Comparison of ENCODE assay signal across 8 mouse cellular contexts in the genomic region with DNA sequence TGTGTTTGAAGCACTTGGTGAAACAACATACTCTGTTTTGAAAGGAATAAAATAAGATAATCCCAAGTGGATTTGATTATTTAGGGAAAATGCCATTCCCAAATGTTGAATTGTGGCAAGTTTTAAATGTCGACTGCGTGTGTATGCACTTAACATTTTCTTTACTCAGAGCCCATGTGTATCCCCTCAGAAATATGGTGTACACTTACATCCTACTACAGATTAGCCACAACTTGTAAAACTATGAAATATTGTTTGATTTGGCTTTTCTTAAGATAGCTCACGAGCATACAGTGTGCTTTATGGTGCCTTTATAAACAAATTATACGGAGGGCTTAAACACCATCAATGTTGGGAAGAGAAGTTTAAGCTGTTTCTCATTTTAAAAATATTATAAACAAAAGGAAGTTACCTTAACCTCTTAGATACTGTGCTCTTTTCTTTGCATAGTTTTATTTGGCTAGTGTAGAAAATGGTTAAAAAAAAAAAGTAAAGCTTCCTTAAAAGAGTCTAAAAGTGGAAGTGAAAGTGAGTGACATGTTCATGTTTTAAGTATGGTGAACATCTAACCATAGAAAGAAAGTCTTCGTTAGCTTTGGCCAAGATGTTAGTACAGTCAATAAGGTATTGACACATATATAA. TPM values are rescaled to one million over a fixed set of nuclear protein-coding genes. Genes with fewer than 3 reads are reported as not detected.
DNase-seq lines count a peak whose midpoint lies in the region; ATAC-seq and TF ChIP-seq lines count a peak whose summit lies in the region.

No protein-coding gene starts in this region.

- intact Hi-C loops in left cerebral cortex, postnatal 25 days (cut with DNase I): no loop called here

- no peak for TF ChIP-seq CTCF in midbrain, postnatal 0 days (IDR thresholded peaks at IDR 0.05)

- H3K27me3 ChIP-seq in kidney, embryonic 15.5 days: no peaks in the 10 kb centered on the region
- no peaks in the 10 kb centered on the region for H3K27me3 ChIP-seq in embryonic facial prominence, embryonic 10.5 days (replicated peaks; ENCODE audit: low read depth, poor library complexity, severe bottlenecking)
- H3K27me3 ChIP-seq in midbrain, postnatal 0 days (ENCODE audit: insufficient read depth, low read length): no peaks in the 10 kb centered on the region

- peaks cover 15% of the 10 kb centered on the region for H3K4me1 ChIP-seq in kidney, embryonic 15.5 days
- peaks cover 26% of the 10 kb centered on the region for H3K4me1 ChIP-seq in embryonic facial prominence, embryonic 10.5 days
- H3K4me1 ChIP-seq in midbrain, postnatal 0 days (ENCODE audit: insufficient read depth, low read length): peaks cover 4% of the 10 kb centered on the region; the same call in 1 of the 2 replicates

- ATAC-seq in kidney, embryonic 15.5 days (replicated peaks; ENCODE audit: low FRiP score): no peak
- no peak for ATAC-seq in midbrain, postnatal 0 days (ENCODE audit: low FRiP score)
- no peak for ATAC-seq in activated CD4-positive, CD25-positive, alpha-beta regulatory T cell, adult 4 months

- no peak overlapping the region for H3K27ac ChIP-seq in kidney, embryonic 15.5 days
- H3K27ac ChIP-seq in embryonic facial prominence, embryonic 10.5 days (replicated peaks): peak overlapping the region; percentile 99
- no peak overlapping the region for H3K27ac ChIP-seq in midbrain, postnatal 0 days (ENCODE audit: low read depth, low read length)

- DNase-seq in kidney, adult 8-10 months: no peak
- no peak for DNase-seq in embryonic facial prominence, embryonic 10.5 days (ENCODE audit: low spot score)
- DNase-seq in induced T-regulatory cell, adult 2 months (ENCODE audit: low read depth): peak; percentile 70
- DNase-seq in midbrain, postnatal 0 days (ENCODE audit: low spot score): no peak
- DNase-seq in kidney, postnatal 4 days: no peak
- DNase-seq in left cerebral cortex, postnatal 25 days (ENCODE audit: low spot score in 2 of 2): no peak

- peak overlapping the region; percentile 88 for H3K4me2 ChIP-seq in kidney, embryonic 15.5 days
- peak overlapping the region; percentile 77 for H3K4me2 ChIP-seq in midbrain, postnatal 0 days (ENCODE audit: low read depth, low read length, poor library complexity, severe bottlenecking)

- H3K4me3 ChIP-seq in kidney, embryonic 15.5 days (replicated peaks): peak overlapping the region; percentile 75
- H3K4me3 ChIP-seq in embryonic facial prominence, embryonic 10.5 days: peak overlapping the region; percentile 97
- peak overlapping the region; percentile 98 for H3K4me3 ChIP-seq in midbrain, postnatal 0 days (ENCODE audit: low read depth, low read length)

- H3K9ac ChIP-seq in kidney, embryonic 15.5 days: peak overlapping the region; percentile 90; the same call in 1 of the 2 replicates
- H3K9ac ChIP-seq in midbrain, postnatal 0 days (replicated peaks; ENCODE audit: low read length, poor library complexity, severe bottlenecking): no peak overlapping the region; the same call in 1 of the 2 replicates

- WGBS in kidney, embryonic 15.5 days: 40% methylated on average over 5 of the region's 5 CpGs
- WGBS in embryonic facial prominence, embryonic 10.5 days: 77% methylated on average over 5 of the region's 5 CpGs
- 59% methylated on average over 5 of the region's 5 CpGs for WGBS in midbrain, postnatal 0 days

- H3K36me3 ChIP-seq in kidney, embryonic 15.5 days: peaks cover 16% of the 10 kb centered on the region
- peaks cover 31% of the 10 kb centered on the region for H3K36me3 ChIP-seq in embryonic facial prominence, embryonic 10.5 days (replicated peaks)
- no peaks in the 10 kb centered on the region for H3K36me3 ChIP-seq in midbrain, postnatal 0 days (ENCODE audit: insufficient read depth, low read length)

- no peaks in the 10 kb centered on the region for H3K9me3 ChIP-seq in kidney, embryonic 15.5 days (replicated peaks)
- H3K9me3 ChIP-seq in embryonic facial prominence, embryonic 10.5 days: peaks cover 5% of the 10 kb centered on the region; the same call in 1 of the 2 replicates
- H3K9me3 ChIP-seq in midbrain, postnatal 0 days (ENCODE audit: low read length): no peaks in the 10 kb centered on the region

RNA-seq across cellular contexts. Expression of gene Tut4, which starts 2.2 kb away (rescaled TPM):
- 70.3 and 74.0 TPM in 2 replicates for polyA plus RNA-seq in kidney, embryonic 15.5 days (2015; fragmentation: Nextera tagmentation; extraction: Ambion mirVana)
- 103 and 106 TPM in 2 replicates for polyA plus RNA-seq in embryonic facial prominence, embryonic 10.5 days (2016; fragmentation: Nextera tagmentation; extraction: Ambion mirVana)
- total RNA-seq in midbrain, postnatal 0 days (2014; rRNA removed): 52.2 and 96.4 TPM in 2 replicates
- 36.4 and 45.7 TPM in 2 replicates for polyA plus RNA-seq in midbrain, postnatal 0 days (2015; fragmentation: Nextera tagmentation; extraction: Ambion mirVana)
- polyA plus RNA-seq in activated CD4-positive, CD25-positive, alpha-beta regulatory T cell, adult 4 months (2017; shearing (Covaris generic)): 10 to 100 TPM; 56.1 to 74.4 TPM
- 10 to 100 TPM; 34.8 to 40.7 TPM for total RNA-seq in left cerebral cortex, postnatal 25 days (2021)

RNA-seq across cellular contexts. Expression of gene Gpx7, which starts 54.6 kb away (rescaled TPM):
- 62.3 and 69.4 TPM in 2 replicates for polyA plus RNA-seq in kidney, embryonic 15.5 days (2015; fragmentation: Nextera tagmentation; extraction: Ambion mirVana)
- polyA plus RNA-seq in embryonic facial prominence, embryonic 10.5 days (2016; fragmentation: Nextera tagmentation; extraction: Ambion mirVana): 39.7 and 40.1 TPM in 2 replicates
- 27.7 and 52.2 TPM in 2 replicates for total RNA-seq in midbrain, postnatal 0 days (2014; rRNA removed)
- 35.1 and 37.5 TPM in 2 replicates for polyA plus RNA-seq in midbrain, postnatal 0 days (2015; fragmentation: Nextera tagmentation; extraction: Ambion mirVana)
- 1 to 10 TPM; 1.7 to 4.3 TPM for polyA plus RNA-seq in activated CD4-positive, CD25-positive, alpha-beta regulatory T cell, adult 4 months (2017; shearing (Covaris generic))
- total RNA-seq in left cerebral cortex, postnatal 25 days (2021): 1 to 10 TPM; 5.5 to 6.2 TPM
